Mouse (Mus musculus) gastrocnemius, postnatal 10 days (tissue): ENCODE data around the gene Trim27. TPM values are rescaled to one million over a fixed set of nuclear protein-coding genes. Genes with fewer than 3 reads are reported as not detected.

Source experiments
- DNase-seq: peaks from one replicate; pipeline ENCODE4 v3.0.0; 2021; ENCODE audit warnings: mixed read lengths
- total RNA-seq, 2 experiments: library from RNA; stranded (reverse); gene quantifications; 2 replicates each; pipeline ENCODE4 v1.2.3; 2021

Trim27 gene
- total RNA-seq, 2 experiments from 2014 or later: 27.9 to 36.8 TPM

- peak; percentile 47 for DNase-seq
Measured at GRCm38 (mm10) chr13:21172241-21173027, 6.8 kb upstream of the Trim27 start.

GRCm38 (mm10) chr13:21173072-21173471, 6.2 kb upstream of the Trim27 start:
- peak; percentile 92 for DNase-seq

- no peak for DNase-seq
Measured at GRCm38 (mm10) chr13:21176733-21177132, 2.5 kb upstream of the Trim27 start.

GRCm38 (mm10) chr13:21177657-21178056, 1.6 kb upstream of the Trim27 start:
- no peak for DNase-seq

GRCm38 (mm10) chr13:21178364-21178763, 881 bp upstream of the Trim27 start:
- no peak for DNase-seq

GRCm38 (mm10) chr13:21179724-21180550, 692 bp downstream of the Trim27 start:
- peak; percentile 75 for DNase-seq

- peak; percentile 75 for DNase-seq
Measured at GRCm38 (mm10) chr13:21180551-21181530, 1.6 kb downstream of the Trim27 start.

GRCm38 (mm10) chr13:21181996-21182395, 2.8 kb downstream of the Trim27 start:
- DNase-seq: no peak

- no peak for DNase-seq
Measured at GRCm38 (mm10) chr13:21183066-21183465, 3.8 kb downstream of the Trim27 start.

GRCm38 (mm10) chr13:21183661-21184060, 4.4 kb downstream of the Trim27 start:
- DNase-seq: no peak

GRCm38 (mm10) chr13:21185521-21185920, 6.3 kb downstream of the Trim27 start:
- no peak for DNase-seq

- no peak for DNase-seq
Measured at GRCm38 (mm10) chr13:21195406-21196228, 16.4 kb downstream of the Trim27 start.

- DNase-seq: no peak
Measured at GRCm38 (mm10) chr13:21197721-21198120, 18.5 kb downstream of the Trim27 start.

- no peak for DNase-seq
Measured at GRCm38 (mm10) chr13:21198313-21198712, 19.1 kb downstream of the Trim27 start.

- DNase-seq: peak; percentile 10
Measured at GRCm38 (mm10) chr13:21199046-21200028, 20.1 kb downstream of the Trim27 start.

GRCm38 (mm10) chr13:21200043-21200999, 21.1 kb downstream of the Trim27 start:
- DNase-seq: peak; percentile 94

- DNase-seq: peak; percentile 39
Measured at GRCm38 (mm10) chr13:21215275-21215983, 36.2 kb downstream of the Trim27 start.

- no peak for DNase-seq
Measured at GRCm38 (mm10) chr13:21216781-21217180, 37.5 kb downstream of the Trim27 start.
